Mouse (Mus musculus) thymus, adult 2 months (tissue): ENCODE measurements around the gene Ptgis.

Experiments
- CTCF ChIP-seq: fragments of 200-500 bp; IDR thresholded peaks from 2 replicates; pipeline ENCODE4 v1.5.1; 2012; ENCODE audit warnings: mild to moderate bottlenecking, control low read depth, low read length, moderate library complexity, borderline replicate concordance; ENCODE audit not compliant: control insufficient read depth, poor library complexity, insufficient read depth; ENCODE audit errors: extremely low read depth
- POLR2A ChIP-seq: fragments of 200-500 bp; IDR thresholded peaks from 2 replicates; pipeline ENCODE4 v1.6.1; 2012; ENCODE audit warnings: mild to moderate bottlenecking, low read length, control low read depth, moderate library complexity; ENCODE audit not compliant: control insufficient read depth, poor library complexity, insufficient read depth; ENCODE audit errors: extremely low read depth

- TF ChIP-seq POLR2A (no peak), CTCF (no peak)
Observed at GRCm38 (mm10) chr2:167198660-167199427, 41.6 kb downstream of the Ptgis start.
